Mouse (Mus musculus) forebrain, embryonic 14.5 days (tissue): ENCODE results near the gene Tubgcp4. TPM values are rescaled to one million over a fixed set of nuclear protein-coding genes. Genes with fewer than 3 reads are reported as not detected.

Experiments used
- ATAC-seq: fragments of 200-750 bp; cut with Nextera tagmentation; 2 replicates; pipeline ENCODE4 v1.8.0; 2017; ENCODE audit warnings: mild to moderate bottlenecking, moderate library complexity
- DNase-seq: peaks from one replicate; pipeline ENCODE4 v3.0.0-alpha.2; 2015; ENCODE audit warnings: low spot score
- H3K27ac ChIP-seq: fragments of 300-500 bp; sonication (generic); 2 replicates; pipeline ENCODE4 v1.5.1; 2014; ENCODE audit warnings: low read depth, mild to moderate bottlenecking, control low read depth, low read length, moderate library complexity
- H3K27me3 ChIP-seq: fragments of 300-500 bp; sonication (generic); replicated peaks from 2 replicates; pipeline ENCODE4 v1.6.1; 2014; ENCODE audit warnings: low read length, control low read depth, mixed read lengths; ENCODE audit not compliant: control insufficient read depth, insufficient read depth
- H3K36me3 ChIP-seq: fragments of 300-500 bp; sonication (generic); 2 replicates; pipeline ENCODE4 v1.6.1; 2014; ENCODE audit warnings: low read length, control low read depth; ENCODE audit not compliant: control insufficient read depth, insufficient read depth
- H3K4me1 ChIP-seq: fragments of 300-500 bp; sonication (generic); 2 replicates; pipeline ENCODE4 v1.6.1; 2014; ENCODE audit warnings: antibody characterized with exemption, low read length, control low read depth; ENCODE audit not compliant: control insufficient read depth, insufficient read depth
- H3K4me2 ChIP-seq: fragments of 300-500 bp; sonication (generic); 2 replicates; pipeline ENCODE4 v1.6.1; 2014; ENCODE audit warnings: mild to moderate bottlenecking, control low read depth, low read length
- H3K4me3 ChIP-seq: fragments of 300-500 bp; sonication (generic); 2 replicates; pipeline ENCODE4 v1.5.1; 2014; ENCODE audit warnings: low read depth, low read length, control low read depth
- H3K9ac ChIP-seq: fragments of 300-500 bp; sonication (generic); 2 replicates; pipeline ENCODE4 v1.6.1; 2014; ENCODE audit warnings: mild to moderate bottlenecking, low read length, control low read depth, moderate library complexity
- H3K9me3 ChIP-seq: fragments of 300-500 bp; sonication (generic); replicated peaks from 2 replicates; pipeline ENCODE4 v1.6.1; 2016; ENCODE audit warnings: low read length, control low read depth, mixed read lengths; ENCODE audit not compliant: control insufficient read depth
- WGBS: fragments of 180-500 bp; shearing (Covaris S2); extraction: QIAGEN DNeasy Blood & Tissue Kit; methylation state at CpG from one replicate; pipeline ENCODE4 v1.1.7; 2014; 5-methylcytosine and 5-hydroxymethylcytosine counted together
- polyA plus RNA-seq: library from polyadenylated mRNA; unstranded; fragments of >200 nt; fragmentation: Nextera tagmentation; extraction: Ambion mirVana; gene quantifications from 2 replicates; pipeline ENCODE4 v1.2.1, GENCODE M21; 2014

The Tubgcp4 gene
- polyA plus RNA-seq, 1 experiment from 2014 or later: 38.9 TPM

GRCm38 (mm10) chr2:121183431-121183830 lies 13.0 kb downstream of the Tubgcp4 start:
- WGBS: 95% methylated on average over 5 of the region's 5 CpGs
- no peak for DNase-seq
- no peak for ATAC-seq
- Histone ChIP-seq H3K27me3 (no peaks in the 10 kb centered on the region), H3K9ac (no peak overlapping the region), H3K27ac (no peak overlapping the region), H3K4me1 (no peaks in the 10 kb centered on the region), H3K9me3 (no peaks in the 10 kb centered on the region), H3K36me3 (peaks cover 66% of the 10 kb centered on the region), H3K4me3 (no peak overlapping the region), H3K4me2 (no peak overlapping the region)

GRCm38 (mm10) chr2:121184142-121184541 lies 13.7 kb downstream of the Tubgcp4 start:
- H3K9me3 ChIP-seq: no peaks in the 10 kb centered on the region
- H3K9ac ChIP-seq: no peak overlapping the region
- H3K36me3 ChIP-seq: peaks cover 67% of the 10 kb centered on the region
- no peak overlapping the region for H3K4me3 ChIP-seq
- DNase-seq (no peak), ATAC-seq (no peak)
- WGBS: 95% methylated on average over 7 of the region's 7 CpGs
- H3K4me2 ChIP-seq: no peak overlapping the region
- no peak overlapping the region for H3K27ac ChIP-seq
- no peaks in the 10 kb centered on the region for H3K27me3 ChIP-seq
- H3K4me1 ChIP-seq: no peaks in the 10 kb centered on the region

- Histone ChIP-seq H3K9me3 (no peaks in the 10 kb centered on the region), H3K4me2 (no peak overlapping the region), H3K27me3 (no peaks in the 10 kb centered on the region), H3K4me1 (no peaks in the 10 kb centered on the region), H3K36me3 (peaks cover 89% of the 10 kb centered on the region), H3K27ac (no peak overlapping the region), H3K4me3 (no peak overlapping the region), H3K9ac (no peak overlapping the region)
- no peak for DNase-seq
- ATAC-seq: no peak
- 89% methylated on average over 1 of the region's 1 CpGs for WGBS
Measured at GRCm38 (mm10) chr2:121188530-121188929, 18.1 kb downstream of the Tubgcp4 start.

- Histone ChIP-seq H3K27ac (no peak overlapping the region), H3K4me1 (no peaks in the 10 kb centered on the region), H3K9me3 (no peaks in the 10 kb centered on the region), H3K9ac (no peak overlapping the region), H3K4me3 (no peak overlapping the region), H3K36me3 (peaks cover 97% of the 10 kb centered on the region), H3K4me2 (no peak overlapping the region), H3K27me3 (no peaks in the 10 kb centered on the region)
- 86% methylated on average over 9 of the region's 9 CpGs for WGBS
- DNase-seq (no peak), ATAC-seq (no peak)
Measured at GRCm38 (mm10) chr2:121195466-121195865, 25.0 kb downstream of the Tubgcp4 start.

GRCm38 (mm10) chr2:121204276-121204675 lies 33.8 kb downstream of the Tubgcp4 start:
- no peak overlapping the region for H3K9ac ChIP-seq
- no peak overlapping the region for H3K27ac ChIP-seq
- no peak overlapping the region for H3K4me2 ChIP-seq
- DNase-seq (no peak), ATAC-seq (no peak)
- H3K27me3 ChIP-seq: no peaks in the 10 kb centered on the region
- no peaks in the 10 kb centered on the region for H3K4me1 ChIP-seq
- no peaks in the 10 kb centered on the region for H3K9me3 ChIP-seq
- H3K4me3 ChIP-seq: no peak overlapping the region
- WGBS: 96% methylated on average over 17 of the region's 17 CpGs
- H3K36me3 ChIP-seq: peaks cover 97% of the 10 kb centered on the region

- ATAC-seq (no peak), DNase-seq (no peak)
- Histone ChIP-seq H3K4me3 (no peak overlapping the region), H3K9me3 (no peaks in the 10 kb centered on the region), H3K9ac (no peak overlapping the region), H3K4me1 (no peaks in the 10 kb centered on the region), H3K27me3 (no peaks in the 10 kb centered on the region), H3K36me3 (peaks cover 97% of the 10 kb centered on the region), H3K27ac (no peak overlapping the region), H3K4me2 (no peak overlapping the region)
- WGBS: 95% methylated on average over 3 of the region's 3 CpGs
Measured at GRCm38 (mm10) chr2:121206541-121206940, 36.1 kb downstream of the Tubgcp4 start.

- Histone ChIP-seq H3K4me1 (no peaks in the 10 kb centered on the region), H3K9me3 (no peaks in the 10 kb centered on the region), H3K36me3 (peaks cover 85% of the 10 kb centered on the region), H3K4me2 (no peak overlapping the region), H3K27ac (no peak overlapping the region), H3K27me3 (no peaks in the 10 kb centered on the region), H3K9ac (no peak overlapping the region), H3K4me3 (no peak overlapping the region)
- DNase-seq (no peak), ATAC-seq (no peak)
- 84% methylated on average over 3 of the region's 3 CpGs for WGBS
Measured at GRCm38 (mm10) chr2:121214491-121214890, 44.0 kb downstream of the Tubgcp4 start.

- H3K9ac ChIP-seq: no peak overlapping the region
- ATAC-seq (no peak), DNase-seq (no peak)
- no peaks in the 10 kb centered on the region for H3K27me3 ChIP-seq
- no peak overlapping the region for H3K27ac ChIP-seq
- H3K9me3 ChIP-seq: no peaks in the 10 kb centered on the region
- no peak overlapping the region for H3K4me3 ChIP-seq
- H3K36me3 ChIP-seq: peaks cover 88% of the 10 kb centered on the region
- H3K4me2 ChIP-seq: no peak overlapping the region
- H3K4me1 ChIP-seq: no peaks in the 10 kb centered on the region
Measured at GRCm38 (mm10) chr2:121219177-121219576, 48.7 kb downstream of the Tubgcp4 start.

- Histone ChIP-seq H3K27me3 (no peaks in the 10 kb centered on the region), H3K36me3 (peaks cover 83% of the 10 kb centered on the region), H3K4me3 (no peak overlapping the region), H3K9me3 (no peaks in the 10 kb centered on the region), H3K4me1 (no peaks in the 10 kb centered on the region), H3K9ac (no peak overlapping the region), H3K4me2 (no peak overlapping the region), H3K27ac (no peak overlapping the region)
- no peak for ATAC-seq
- DNase-seq: no peak
Measured at GRCm38 (mm10) chr2:121219994-121220393, 49.5 kb downstream of the Tubgcp4 start.
